Comparison of ENCODE assay signal across 9 mouse cellular contexts in the genomic region with DNA sequence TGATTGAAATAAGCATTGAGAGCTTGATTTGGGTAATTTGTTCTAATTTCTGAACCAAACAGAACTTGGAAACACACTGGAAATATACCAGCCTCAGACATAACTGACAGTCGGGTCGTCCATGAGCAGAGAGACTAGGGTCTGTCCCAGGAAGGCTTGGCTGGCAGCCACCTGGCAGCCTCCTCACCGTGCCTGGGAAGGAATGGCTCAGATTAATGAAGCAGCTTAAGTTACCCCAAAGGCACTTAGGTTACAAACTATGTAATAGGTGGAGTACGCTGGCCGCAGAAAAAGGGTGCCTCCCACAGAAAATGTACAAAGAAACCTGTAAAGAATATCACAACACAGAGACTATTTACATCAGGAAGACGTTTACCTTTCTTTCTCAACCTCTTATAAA.
DNase-seq lines count a peak whose midpoint lies in the region; ATAC-seq and TF ChIP-seq lines count a peak whose summit lies in the region.
"Had no signal": no experiment of that assay in that cellular context is flagged by ENCODE, and none has a peak within 500 bp of the region (broad histone marks: within the 10 kb centered on the region; RNA-seq: fewer than 3 reads in every experiment).

No protein-coding gene starts in this region.

- no peak for ATAC-seq in lung, embryonic 14.5 days (ENCODE audit: insufficient read depth)
- peak; percentile 62 for ATAC-seq in forebrain, embryonic 15.5 days (replicated peaks)
- ATAC-seq in liver, embryonic 11.5 days (replicated peaks; ENCODE audit: low FRiP score): no peak

- no peaks in the 10 kb centered on the region for H3K36me3 ChIP-seq in lung, embryonic 14.5 days (ENCODE audit: insufficient read depth)
- H3K36me3 ChIP-seq in forebrain, embryonic 15.5 days: peaks cover 4% of the 10 kb centered on the region; the same call in 1 of the 2 replicates
- no peaks in the 10 kb centered on the region for H3K36me3 ChIP-seq in liver, embryonic 11.5 days (ENCODE audit: control insufficient read depth, insufficient read depth, low read length)

- peak overlapping the region; percentile 56; the same call in 1 of the 2 replicates for H3K27ac ChIP-seq in lung, embryonic 14.5 days (ENCODE audit: low read depth)
- 0 out of 2 replicates have a peak overlapping the region, but pooled peaks have one; percentile 45 for H3K27ac ChIP-seq in forebrain, embryonic 15.5 days (replicated peaks)
- no peak overlapping the region for H3K27ac ChIP-seq in liver, embryonic 11.5 days (ENCODE audit: low read depth, low read length)

- TF ChIP-seq CTCF in lung, embryonic 14.5 days (IDR thresholded peaks at IDR 0.05; ENCODE audit: low read depth): no peak

- H3K4me3 ChIP-seq in lung, embryonic 14.5 days (ENCODE audit: low read depth, low read length): no peak overlapping the region
- no peak overlapping the region for H3K4me3 ChIP-seq in forebrain, embryonic 15.5 days
- H3K4me3 ChIP-seq in liver, embryonic 11.5 days (ENCODE audit: low read depth, low read length): no peak overlapping the region

- no peaks in the 10 kb centered on the region for H3K9me3 ChIP-seq in lung, embryonic 14.5 days (ENCODE audit: low read depth, low read length)
- H3K9me3 ChIP-seq in forebrain, embryonic 15.5 days: no peaks in the 10 kb centered on the region
- no peaks in the 10 kb centered on the region for H3K9me3 ChIP-seq in liver, embryonic 11.5 days (ENCODE audit: control insufficient read depth, low read length)

- peak; percentile 48 for DNase-seq in gastrocnemius, postnatal 10 days
- no peak for DNase-seq in gastrocnemius, adult 18-20 months (ENCODE audit: low spot score)
- DNase-seq in lung, embryonic 14.5 days: peak; percentile 60
- DNase-seq in lung, postnatal 14 days: no peak
- peak; percentile 37 for DNase-seq in lung, postnatal 36 days
- DNase-seq in adrenal gland, adult (ENCODE audit: inconsistent age in 2 of 2, low spot score in 1 of 2): no peak
- DNase-seq in liver, embryonic 11.5 days (ENCODE audit: low spot score): no peak
- DNase-seq: cerebellum, adult 18-20 months had no signal

- no peak overlapping the region for H3K4me2 ChIP-seq in lung, embryonic 14.5 days
- no peak overlapping the region for H3K4me2 ChIP-seq in forebrain, embryonic 15.5 days (replicated peaks)
- H3K4me2 ChIP-seq in liver, embryonic 11.5 days: no peak overlapping the region

- H3K4me1 ChIP-seq in lung, embryonic 14.5 days (ENCODE audit: insufficient read depth): peaks cover 47% of the 10 kb centered on the region
- H3K4me1 ChIP-seq in forebrain, embryonic 15.5 days: peaks cover 55% of the 10 kb centered on the region
- peaks cover 23% of the 10 kb centered on the region for H3K4me1 ChIP-seq in liver, embryonic 11.5 days (replicated peaks; ENCODE audit: control insufficient read depth, insufficient read depth, low read length)

- H3K27me3 ChIP-seq in lung, embryonic 14.5 days (ENCODE audit: insufficient read depth, low read length): no peaks in the 10 kb centered on the region
- H3K27me3 ChIP-seq in forebrain, embryonic 15.5 days: no peaks in the 10 kb centered on the region
- no peaks in the 10 kb centered on the region for H3K27me3 ChIP-seq in liver, embryonic 11.5 days (replicated peaks; ENCODE audit: control insufficient read depth, insufficient read depth, low read length)

- 35% methylated on average over 6 of the region's 6 CpGs for WGBS in lung, embryonic 14.5 days
- 30% methylated on average over 6 of the region's 6 CpGs for WGBS in forebrain, embryonic 15.5 days
- 72% methylated on average over 6 of the region's 6 CpGs for whole genome bisulfite sequencing in liver, embryonic 11.5 days

- no peak overlapping the region for H3K9ac ChIP-seq in lung, embryonic 14.5 days
- no peak overlapping the region for H3K9ac ChIP-seq in forebrain, embryonic 15.5 days (replicated peaks)
- no peak overlapping the region for H3K9ac ChIP-seq in liver, embryonic 11.5 days (ENCODE audit: low read depth, low read length)

Comparison
In these comparisons a context has a peak if more than half of its experiments do, and no peak if none do; other contexts are left out.
1. DNase-seq: peak in gastrocnemius, postnatal 10 days (single experiment), lung, embryonic 14.5 days (single experiment) and lung, postnatal 36 days (single experiment); none in gastrocnemius, adult 18-20 months (single experiment), lung, postnatal 14 days (single experiment), adrenal gland, adult (0 of 2) and liver, embryonic 11.5 days (single experiment).